Mouse (Mus musculus) G1E (cell line): ENCODE data around the gene Olfr45. TPM values are rescaled to one million over a fixed set of nuclear protein-coding genes. Genes with fewer than 3 reads are reported as not detected.
"Not testable (repeated sequence)": the region's sequence is repeated elsewhere in the genome, so short reads cannot be mapped to it uniquely, and the experiment has no call there.

Source experiments
- ATAC-seq: 2 replicates; pipeline ENCODE4 v1.8.0; 2016; ENCODE audit warnings: mild to moderate bottlenecking; ENCODE audit not compliant: insufficient number of reproducible peaks, poor library complexity, low FRiP score, severe bottlenecking; ENCODE audit errors: extremely low read depth
- DNase-seq: peaks from one replicate; pipeline ENCODE4 v3.0.0; 2012; ENCODE audit warnings: low spot score
- H3K27me3 ChIP-seq: 2 replicates; pipeline ENCODE4 v1.6.1; 2012; ENCODE audit warnings: mild to moderate bottlenecking, low read length, inconsistent platforms; ENCODE audit not compliant: insufficient read depth
- H3K36me3 ChIP-seq: replicated peaks from 2 replicates; pipeline ENCODE3; 2012; ENCODE audit warnings: mild to moderate bottlenecking, inconsistent platforms
- H3K4me1 ChIP-seq: 2 replicates; pipeline ENCODE4 v1.6.1; 2012; ENCODE audit warnings: low read depth, low read length, inconsistent platforms, mixed read lengths; ENCODE audit not compliant: insufficient read depth
- H3K4me3 ChIP-seq: 2 replicates; pipeline ENCODE4 v1.5.1; 2012; ENCODE audit warnings: low read depth, mild to moderate bottlenecking, inconsistent platforms, low read length, moderate library complexity, mixed read lengths
- H3K9me3 ChIP-seq: replicated peaks from 2 replicates; pipeline ENCODE4 v1.6.1; 2012; ENCODE audit warnings: inconsistent platforms
- CTCF ChIP-seq: IDR thresholded peaks from 2 replicates; pipeline ENCODE4 v1.5.1; 2012; ENCODE audit warnings: low read depth, low read length, inconsistent platforms, mixed read lengths
- GATA1 ChIP-seq: IDR thresholded peaks from 2 replicates; pipeline ENCODE4 v1.6.1; 2012; ENCODE audit warnings: borderline replicate concordance, low read length, inconsistent platforms, mixed read lengths
- GATA2 ChIP-seq: IDR thresholded peaks from 2 replicates; pipeline ENCODE4 v1.6.1; 2012; ENCODE audit warnings: low read depth, low read length, inconsistent platforms, borderline replicate concordance
- POLR2AphosphoS5 ChIP-seq: IDR thresholded peaks from 2 replicates; pipeline ENCODE4 v1.6.1; 2012; ENCODE audit warnings: low read depth, low read length, inconsistent platforms; ENCODE audit not compliant: insufficient replicate concordance
- TAL1 ChIP-seq: conservative IDR thresholded peaks from 2 replicates; pipeline ENCODE4 v1.6.1; 2012; ENCODE audit warnings: low read depth, low read length, inconsistent platforms, mixed read lengths
- polyA plus RNA-seq: library from polyadenylated mRNA; stranded (reverse); fragments of >175 nt; gene quantifications from 2 replicates; pipeline ENCODE4 v1.2.3, GENCODE M21; 2012
- total RNA-seq, 2 experiments: library from RNA; stranded (forward) in 1 of 2; stranded (reverse) in 1 of 2; fragments of 200-1000 nt in 1 of 2; fragments of >200 nt in 1 of 2; fragmentation: Nextera tagmentation in 1 of 2; gene quantifications; 2 replicates each; pipeline ENCODE4 v1.2.3; 2014 to 2017

The Olfr45 gene
- total RNA-seq (2014; fragmentation: Nextera tagmentation) (not detected in 2 replicates), total RNA-seq (2017) (0.11 and 0.12 TPM in 2 replicates), polyA plus RNA-seq (not detected in 2 replicates)

DNA sequence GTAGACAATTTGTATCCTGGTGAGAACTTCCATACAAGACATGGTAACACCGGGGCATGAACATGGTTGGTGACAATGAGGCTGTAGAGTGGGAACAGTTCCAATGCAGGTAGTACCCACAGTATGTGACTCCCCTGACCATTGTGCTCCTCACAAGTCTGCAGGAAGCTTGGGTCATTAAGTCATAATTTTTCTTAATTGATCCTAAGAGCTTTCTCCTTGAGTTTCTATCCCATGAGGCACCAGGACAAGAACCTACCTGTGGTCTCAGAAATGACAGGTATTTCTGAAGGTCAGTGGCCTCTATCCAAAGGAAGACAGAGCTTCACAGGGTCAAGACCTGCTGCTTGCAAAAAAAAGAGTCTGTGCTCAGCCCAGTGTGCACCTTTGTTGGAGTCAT, at the start of gene Olfr45:
Olfr45 (plus strand) TSS at position 301 of the 400 bp plus-strand sequence.
- 0 out of 2 replicates have a peak, but pooled peaks cover 3% of the 10 kb centered on the region for H3K9me3 ChIP-seq
- DNase-seq (no peak), ATAC-seq (no peak)
- no peak within 1 kb of the TSS for H3K4me3 ChIP-seq
- no peaks in the 10 kb centered on the region for H3K27me3 ChIP-seq
- H3K36me3 ChIP-seq = no peaks in the 10 kb centered on the region
- TF ChIP-seq CTCF = no peak
- TF ChIP-seq GATA1 = no peak
- no peak for TF ChIP-seq GATA2
- TF ChIP-seq POLR2AphosphoS5 = no peak
- TF ChIP-seq TAL1 = no peak
- no peaks in the 10 kb centered on the region for H3K4me1 ChIP-seq

DNA sequence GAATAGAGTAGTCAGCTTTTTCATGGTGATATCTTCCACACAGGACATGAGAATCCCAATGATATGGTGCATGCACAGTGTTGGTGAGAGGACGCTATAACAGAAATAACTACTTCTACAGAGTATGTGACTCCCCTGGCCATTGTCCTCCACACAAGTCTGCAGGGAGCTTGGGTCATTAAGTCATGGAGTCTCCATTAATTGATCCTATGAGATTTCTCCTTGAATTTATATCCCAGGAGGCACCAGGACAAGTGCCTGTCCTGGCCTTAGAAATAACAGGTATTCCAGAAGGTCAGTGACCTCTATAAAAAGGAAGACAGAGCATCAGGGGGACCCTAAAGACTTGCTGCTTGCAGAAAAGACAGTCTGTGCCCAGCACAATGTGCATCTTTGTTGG, 35.6 kb upstream of the Olfr45 start, which contains the start of gene Olfr53:
Olfr53 (plus strand) TSS at position 301 of the 400 bp plus-strand sequence.
- no peak for ATAC-seq
- TF ChIP-seq GATA1 (no peak), CTCF (no peak), POLR2AphosphoS5 (no peak), GATA2 (no peak), TAL1 (no peak)

DNA sequence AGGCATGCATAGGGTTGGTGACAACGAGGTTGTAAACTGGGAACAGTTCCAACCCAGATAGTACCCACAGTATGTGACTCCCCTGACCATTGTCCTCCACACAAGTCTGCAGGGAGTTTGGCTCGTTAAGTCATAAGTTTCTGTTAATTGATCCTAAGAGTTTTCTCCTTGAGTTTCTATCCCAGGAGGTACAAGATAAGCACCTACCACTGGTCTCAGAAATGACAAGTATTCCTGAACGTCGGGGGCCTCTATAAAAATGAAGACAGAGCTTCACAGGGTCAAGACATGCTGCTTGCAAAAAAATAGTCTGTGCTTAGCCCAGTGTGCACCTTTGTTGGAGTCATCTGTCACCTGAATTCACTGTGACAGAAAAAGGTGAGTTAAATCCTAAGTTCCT, 22.1 kb upstream of the Olfr45 start, which contains the start of gene Olfr539:
Olfr539 (plus strand) TSS at position 301 of the 400 bp plus-strand sequence.
- no peaks in the 10 kb centered on the region for H3K27me3 ChIP-seq
- no peaks in the 10 kb centered on the region for H3K36me3 ChIP-seq
- TF ChIP-seq GATA1 (no peak), CTCF (no peak), GATA2 (no peak), POLR2AphosphoS5 (no peak), TAL1 (no peak)
- ATAC-seq (no peak), DNase-seq (no peak)
- no peak within 1 kb of the TSS for H3K4me3 ChIP-seq
- H3K9me3 ChIP-seq = no peaks in the 10 kb centered on the region
- H3K4me1 ChIP-seq = no peaks in the 10 kb centered on the region

More for the DNA sequence above, 35.6 kb upstream of the Olfr45 start, which contains the start of gene Olfr53:
- Histone ChIP-seq H3K36me3 (no peaks in the 10 kb centered on the region), H3K4me3 (no peak within 1 kb of the TSS), H3K4me1 (no peaks in the 10 kb centered on the region), H3K27me3 (no peaks in the 10 kb centered on the region), H3K9me3 (no peaks in the 10 kb centered on the region)
- DNase-seq = no peak

DNA sequence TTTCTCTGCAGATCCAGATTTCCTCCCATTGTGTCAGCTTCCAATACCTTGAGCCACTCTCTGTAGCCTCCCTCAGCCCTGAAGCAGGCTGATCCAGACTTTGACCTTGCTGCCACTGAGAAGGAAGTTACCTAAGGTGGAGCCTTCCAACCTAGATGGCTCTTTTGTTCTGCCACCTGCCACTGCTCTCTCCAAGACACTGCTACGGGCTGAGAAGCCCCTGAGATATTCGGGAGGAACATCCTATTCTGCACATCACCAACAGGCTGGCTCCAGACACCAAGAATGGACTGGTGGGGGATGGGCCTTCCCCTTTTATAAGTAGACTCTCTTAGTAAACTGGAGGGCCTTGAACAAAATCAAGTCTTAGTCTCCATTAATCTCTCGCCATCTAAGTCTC, 11.1 kb upstream of the Olfr45 start:
- not testable (repeated sequence) for DNase-seq, ATAC-seq, H3K9me3 ChIP-seq, H3K4me3 ChIP-seq, H3K36me3 ChIP-seq, H3K4me1 ChIP-seq, H3K27me3 ChIP-seq

DNA sequence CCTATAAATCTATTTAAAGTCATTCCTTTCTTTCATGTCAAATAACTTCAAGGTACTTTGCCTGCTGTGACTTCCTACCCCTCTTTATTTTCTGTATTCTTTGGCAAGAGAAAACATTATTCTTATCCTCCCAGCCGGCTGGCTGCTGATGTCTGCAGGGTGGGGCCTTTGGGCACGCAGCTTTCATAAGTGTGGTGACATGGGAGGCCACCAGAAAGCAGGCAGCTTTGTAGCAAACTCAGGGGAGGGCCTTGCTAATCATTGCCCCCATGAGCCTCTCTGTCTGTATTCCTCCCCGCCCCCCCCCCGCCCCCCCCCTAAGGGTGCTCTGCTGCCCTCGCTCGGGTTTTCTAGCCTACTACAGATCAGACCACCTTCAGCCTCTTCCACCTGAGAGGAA, 5.9 kb upstream of the Olfr45 start:
- no peaks in the 10 kb centered on the region for H3K4me1 ChIP-seq
- no peaks in the 10 kb centered on the region for H3K27me3 ChIP-seq
- no peak overlapping the region for H3K4me3 ChIP-seq
- no peak for TF ChIP-seq CTCF
- no peak for TF ChIP-seq GATA1
- TF ChIP-seq TAL1 = no peak
- TF ChIP-seq GATA2 = no peak
- TF ChIP-seq POLR2AphosphoS5 = no peak
- ATAC-seq (no peak), DNase-seq (no peak)
- no peaks in the 10 kb centered on the region for H3K36me3 ChIP-seq
- 0 out of 2 replicates have a peak, but pooled peaks cover 3% of the 10 kb centered on the region for H3K9me3 ChIP-seq

DNA sequence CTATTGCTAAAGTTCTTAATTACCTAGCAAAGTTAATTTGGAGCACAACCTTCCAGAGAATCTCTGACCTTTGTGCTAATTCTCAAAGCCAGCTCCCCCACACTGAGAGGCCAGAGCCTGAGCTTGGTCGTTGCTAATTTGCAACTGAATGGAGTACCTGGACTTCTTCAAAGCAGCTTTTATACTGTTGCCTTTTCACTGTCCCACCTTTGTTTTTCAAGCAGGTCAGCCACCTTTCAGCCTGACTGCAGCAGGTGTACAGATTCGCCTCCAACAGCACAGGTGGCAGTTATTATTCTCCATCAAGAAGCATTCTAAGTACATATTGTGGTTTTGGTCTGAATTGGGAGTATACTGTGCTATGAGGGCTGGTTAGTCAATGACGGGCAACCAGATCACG, 2.2 kb upstream of the Olfr45 start:
- not testable (repeated sequence) for DNase-seq, H3K36me3 ChIP-seq, H3K9me3 ChIP-seq, H3K4me1 ChIP-seq, H3K27me3 ChIP-seq, H3K4me3 ChIP-seq, ATAC-seq

DNA sequence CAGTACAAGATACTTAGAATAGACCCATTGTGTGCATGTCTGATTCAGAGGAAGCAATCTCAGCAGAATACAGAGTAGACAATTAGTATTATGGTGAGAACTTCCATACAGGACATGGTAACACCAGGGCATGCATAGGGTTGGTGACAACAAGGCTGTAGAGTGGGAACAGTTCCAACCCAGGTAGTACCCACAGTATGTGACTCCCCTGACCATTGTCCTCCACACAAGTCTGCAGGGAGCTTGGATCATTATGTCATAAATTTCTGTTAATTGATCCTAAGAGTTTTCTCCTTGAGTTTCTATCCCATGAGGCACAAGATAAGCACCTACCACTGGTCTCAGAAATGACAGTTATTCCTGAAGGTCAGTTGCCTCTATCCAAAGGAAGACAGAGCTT, 15.2 kb downstream of the Olfr45 start, which contains the start of gene Olfr541:
Olfr541 (plus strand) TSS at position 301 of the 400 bp plus-strand sequence.
- no peak for TF ChIP-seq GATA2
- TF ChIP-seq POLR2AphosphoS5 = no peak
- TF ChIP-seq CTCF = no peak
- no peak for TF ChIP-seq TAL1
- TF ChIP-seq GATA1 = no peak
- H3K4me1 ChIP-seq = no peaks in the 10 kb centered on the region
- H3K9me3 ChIP-seq = no peaks in the 10 kb centered on the region
- ATAC-seq (no peak), DNase-seq (no peak)
- H3K27me3 ChIP-seq = peaks cover 3% of the 10 kb centered on the region; the same call in 1 of the 2 replicates
- no peak within 1 kb of the TSS for H3K4me3 ChIP-seq
- H3K36me3 ChIP-seq = no peaks in the 10 kb centered on the region
